Mouse (Mus musculus) left cerebral cortex, postnatal 4 days (tissue): ENCODE measurements at regions not wholly inside any gene's neighbourhood (a gene's known extent, or its start where the extent isn't known, plus 50 kb on each side); places are given as distances from the start of the nearest gene placed in this dataset.

Source experiments
- DNase-seq: peaks from one replicate; pipeline ENCODE4 v3.0.0-alpha.2; 2022
- intact Hi-C: fragments of 180-260 bp; cut with DNase I; formaldehyde crosslinking; loops from one replicate; pipeline ENCODE4 v1.15.1; 2025

GRCm38 (mm10) chr6:96043711-96044110, 69.2 kb upstream of the Fam19a1 start:
- intact Hi-C loops = no loop called here
- DNase-seq = no peak

DNA sequence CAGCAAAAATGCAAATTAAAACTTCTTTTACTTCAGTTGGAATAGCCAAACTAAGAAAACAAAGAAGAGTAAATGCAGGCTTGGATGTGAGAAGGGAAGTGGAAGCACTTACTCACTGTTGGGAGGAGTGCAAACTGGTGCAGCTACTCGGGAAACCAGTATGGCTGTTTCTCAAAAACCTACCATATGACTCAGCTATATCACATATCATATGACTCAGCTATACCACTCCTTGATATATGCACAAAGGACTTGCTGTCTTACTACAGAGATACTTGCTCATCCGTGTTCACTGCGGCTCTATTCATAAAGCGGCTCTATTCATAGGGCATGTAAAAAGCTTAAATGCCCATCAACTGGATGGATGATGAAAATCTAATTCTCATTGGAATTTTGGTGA, 59.5 kb upstream of the Fam19a1 start:
- DNase-seq = no peak
- intact Hi-C loops = no loop called here

DNA sequence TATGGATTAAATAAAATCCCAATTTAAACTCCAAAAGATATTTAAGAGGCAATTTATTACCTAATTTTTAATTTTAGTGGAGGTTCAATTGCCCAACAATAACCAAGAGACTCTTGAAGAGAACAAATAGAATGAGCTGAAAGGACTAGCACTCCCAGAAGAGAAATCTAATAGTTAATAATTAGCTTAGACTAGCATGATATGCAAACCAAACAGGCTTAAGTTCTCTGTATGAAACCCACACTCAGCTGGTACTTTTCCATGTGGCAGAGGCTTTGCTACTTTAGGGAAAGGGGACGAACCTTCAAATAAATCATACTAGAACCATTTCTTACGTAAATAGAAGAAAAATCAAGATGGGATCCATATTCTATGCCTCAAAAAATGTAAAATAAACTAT, 55.9 kb upstream of the Fam19a1 start:
- no peak for DNase-seq
- intact Hi-C loops = no loop called here

- no peak for DNase-seq
- intact Hi-C loops = no loop called here
Measured at GRCm38 (mm10) chr6:96057575-96058159, 55.3 kb upstream of the Fam19a1 start.

DNA sequence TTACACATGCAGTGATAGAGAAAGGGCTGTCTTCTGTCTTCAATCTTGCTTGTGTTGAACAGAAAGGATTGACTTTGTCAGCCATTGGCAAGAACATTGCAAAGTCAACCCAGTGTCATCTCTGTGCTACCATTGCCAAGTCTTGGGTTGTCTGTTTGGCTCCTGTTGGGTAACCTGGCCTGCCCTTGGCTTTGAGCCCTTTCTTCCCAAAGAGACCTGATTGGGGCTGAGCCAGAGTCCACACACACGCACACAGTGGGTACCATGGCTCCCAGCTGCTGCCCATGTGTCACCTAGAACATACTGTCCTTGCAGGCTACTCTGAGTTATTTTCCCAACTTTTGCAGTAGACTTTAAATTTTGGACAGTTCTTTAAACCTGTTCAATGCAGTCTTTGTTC, 51.0 kb upstream of the Fam19a1 start:
- intact Hi-C loops = no loop called here
- peak; percentile 4 for DNase-seq
